Mouse (Mus musculus): ENCODE results near the gene Tuba1a.
"Not testable (repeated sequence)": the region's sequence is repeated elsewhere in the genome, so short reads cannot be mapped to it uniquely, and the experiment has no call there.

Tuba1a gene

DNA sequence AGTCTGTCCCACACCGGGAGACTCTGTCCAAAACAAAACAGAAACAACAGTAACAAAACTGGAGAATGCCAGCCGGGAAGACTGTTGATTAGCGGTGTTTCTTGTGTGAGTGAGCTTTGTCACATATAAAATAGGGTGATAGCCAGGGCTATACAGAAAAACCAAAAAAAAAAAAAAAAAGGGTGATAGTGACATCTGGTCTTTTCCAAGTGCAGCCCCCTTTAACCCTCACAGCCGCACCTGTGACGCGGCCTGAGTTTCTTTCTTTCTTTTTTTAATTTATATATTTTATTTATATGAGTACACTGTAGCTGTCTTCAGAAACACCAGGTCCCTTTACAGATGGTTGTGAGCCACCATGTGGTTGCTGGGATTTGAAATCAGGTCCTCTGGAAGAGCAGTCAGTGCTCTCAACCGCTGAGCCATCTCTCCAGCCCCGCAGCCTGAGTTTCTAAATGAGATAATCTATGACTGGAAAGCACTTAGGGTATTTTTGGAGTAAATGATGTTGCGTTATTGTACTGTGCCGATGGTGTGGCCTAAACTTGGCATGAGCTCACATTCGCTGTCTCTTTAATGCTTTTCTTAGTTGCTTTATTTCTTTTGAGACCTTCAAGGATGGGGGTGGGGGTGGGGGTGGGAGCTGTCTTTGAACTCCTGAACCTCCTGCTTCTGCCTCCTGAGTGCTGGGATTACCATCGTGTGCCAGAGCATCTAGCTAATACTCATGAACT is 32.6 kb upstream of the Tuba1a start:
- in situ Hi-C loops (cut with MboI, MseI), result no loop called here

DNA sequence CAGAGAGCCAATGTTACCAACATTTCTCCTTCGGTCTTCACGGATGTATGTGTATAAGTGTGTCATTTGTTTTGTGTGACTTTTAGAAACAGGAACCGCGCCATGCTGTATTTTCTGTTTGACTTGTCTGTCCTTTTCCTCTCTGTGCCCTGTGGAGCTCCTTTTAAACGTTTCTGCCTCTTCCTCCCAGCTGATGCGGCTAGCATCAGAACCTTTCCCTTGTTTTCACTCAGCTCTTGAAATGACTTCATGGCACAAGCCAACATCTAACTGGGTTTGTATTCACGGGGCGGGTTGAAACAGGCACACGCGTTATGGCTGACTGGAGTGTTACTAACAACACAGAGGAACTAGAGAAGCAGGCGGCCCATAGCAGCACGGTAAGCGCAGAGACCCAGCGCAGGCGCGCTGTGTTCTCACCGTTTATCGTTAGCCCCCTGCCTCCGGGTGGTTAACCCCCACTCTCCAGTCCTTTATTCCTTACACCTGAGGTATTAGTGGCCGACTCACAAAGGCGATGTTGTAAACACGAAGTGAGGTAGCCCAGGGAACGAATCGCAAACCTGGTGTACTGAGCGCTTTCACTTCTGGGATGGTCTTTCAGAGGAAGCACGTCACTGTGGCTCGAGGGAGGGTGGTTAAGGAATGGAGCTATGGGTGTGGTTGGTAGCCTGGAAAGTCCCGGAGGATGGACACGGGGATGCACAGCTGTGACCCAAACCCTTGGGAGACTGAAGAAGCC is 31.9 kb upstream of the Tuba1a start:
- in situ Hi-C loops (cut with MboI, MseI), result no loop called here

DNA sequence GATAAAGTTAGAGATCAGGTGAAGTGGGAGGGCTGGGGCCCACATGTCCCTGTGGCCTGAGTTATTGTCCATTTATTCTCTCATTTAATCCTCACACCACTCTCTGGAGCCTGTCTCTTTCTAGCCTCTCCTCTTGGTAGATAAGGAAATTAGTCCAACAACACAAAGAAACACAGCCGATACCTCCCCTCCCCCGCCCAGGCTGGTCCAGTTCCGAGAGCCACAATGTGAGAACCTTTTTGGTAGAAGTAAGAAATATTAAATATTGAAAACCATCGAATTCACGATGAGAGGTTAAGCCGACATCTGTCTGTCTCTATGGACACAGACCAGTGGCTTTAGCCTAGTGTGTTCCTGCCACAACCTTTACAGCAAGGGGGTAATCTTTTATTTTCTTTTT is 31.2 kb upstream of the Tuba1a start:
- in situ Hi-C loops (cut with MboI, MseI), result loop anchor here (5.0 kb wide), 1 partner anchor 42 kb away; no protein-coding TSS in a partner anchor

DNA sequence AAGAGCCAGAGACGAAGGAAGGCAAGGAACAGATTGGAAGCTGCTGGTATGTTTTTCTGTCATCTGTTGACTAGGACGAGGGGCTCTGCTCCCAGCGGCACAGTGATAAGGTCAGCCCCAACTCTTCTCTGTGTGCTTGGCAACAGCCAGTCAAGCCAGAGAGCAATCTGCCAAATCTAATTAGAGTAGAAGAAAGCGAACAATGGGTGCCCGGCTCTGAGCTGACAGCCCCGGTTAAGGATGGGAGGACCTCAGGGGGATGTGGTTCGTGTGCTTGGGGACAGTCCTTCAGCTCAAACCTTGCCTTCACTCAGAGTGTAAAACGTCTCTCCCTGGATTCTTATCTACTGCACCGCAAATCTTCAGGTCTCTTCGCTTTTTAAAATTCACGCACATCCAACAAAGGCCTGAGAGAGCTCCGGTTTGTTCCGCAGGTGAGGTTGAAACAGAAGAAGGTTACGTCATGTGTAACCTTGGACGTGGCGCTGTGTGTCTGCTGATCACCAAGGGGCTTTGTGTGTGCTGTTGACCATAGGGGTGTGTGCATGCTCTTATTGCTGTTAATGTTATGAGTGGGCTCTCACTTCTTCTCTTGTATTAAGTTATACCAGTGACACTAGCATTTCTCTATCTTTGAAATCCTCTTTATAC is 30.1 kb upstream of the Tuba1a start:
- in situ Hi-C loops (cut with MboI, MseI), result loop anchor here (5.0 kb wide), 1 partner anchor 41 kb away; no protein-coding TSS in a partner anchor

DNA sequence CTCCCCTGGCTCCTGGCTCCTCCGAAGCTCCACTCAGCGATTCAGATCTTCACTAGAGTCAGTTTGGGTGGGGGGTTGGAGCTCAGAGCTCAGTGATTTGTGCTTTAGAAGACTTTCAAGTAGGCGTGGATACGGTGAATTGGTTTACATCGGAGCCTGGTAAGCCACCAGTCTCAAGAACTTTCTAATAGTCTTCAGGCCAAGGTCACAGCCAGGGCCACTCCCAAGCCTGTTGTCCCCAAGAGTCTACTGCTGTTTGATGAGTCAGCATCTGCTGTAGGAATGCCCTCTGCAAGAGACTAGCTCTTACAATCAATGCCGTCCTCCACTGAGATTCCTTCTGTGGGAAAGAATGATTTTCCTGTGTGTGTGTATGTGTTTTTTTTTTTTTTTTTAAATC is 28.6 kb upstream of the Tuba1a start:
- in situ Hi-C loops (cut with MboI, MseI), result loop anchor here (5.0 kb wide), 1 partner anchor 40 kb away; no protein-coding TSS in a partner anchor

DNA sequence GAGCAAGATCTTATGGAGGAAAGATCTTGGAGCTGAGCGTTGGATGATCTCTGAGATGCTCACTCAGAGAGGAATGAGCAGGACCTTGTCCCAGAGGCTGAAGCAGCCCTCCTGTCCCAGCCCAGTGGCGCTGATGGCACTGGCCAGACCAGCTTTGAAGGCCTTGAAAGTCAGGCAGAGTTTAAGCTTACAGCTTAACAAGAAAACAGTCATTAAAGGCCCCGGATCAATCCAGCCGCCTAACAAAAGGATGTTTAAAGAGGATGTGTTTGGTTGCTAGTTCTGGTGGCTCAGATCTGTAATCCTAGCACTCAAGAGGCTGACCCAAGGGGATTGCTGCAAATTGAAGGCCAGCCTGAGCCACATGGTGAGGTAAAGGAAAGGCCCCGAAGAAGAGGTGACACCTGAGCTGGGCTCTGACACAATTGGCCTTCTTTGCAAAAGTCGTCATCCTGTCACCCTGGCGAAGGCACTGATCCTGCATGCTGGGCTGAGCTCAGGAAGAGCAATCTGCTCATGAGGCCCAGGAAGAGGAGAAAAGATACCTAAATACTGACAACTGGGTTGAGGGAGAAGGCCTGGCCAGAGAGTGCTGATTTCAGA is 26.6 kb upstream of the Tuba1a start:
- in situ Hi-C loops (cut with MboI, MseI), result loop anchor here (5.0 kb wide), 1 partner anchor 38 kb away; no protein-coding TSS in a partner anchor

DNA sequence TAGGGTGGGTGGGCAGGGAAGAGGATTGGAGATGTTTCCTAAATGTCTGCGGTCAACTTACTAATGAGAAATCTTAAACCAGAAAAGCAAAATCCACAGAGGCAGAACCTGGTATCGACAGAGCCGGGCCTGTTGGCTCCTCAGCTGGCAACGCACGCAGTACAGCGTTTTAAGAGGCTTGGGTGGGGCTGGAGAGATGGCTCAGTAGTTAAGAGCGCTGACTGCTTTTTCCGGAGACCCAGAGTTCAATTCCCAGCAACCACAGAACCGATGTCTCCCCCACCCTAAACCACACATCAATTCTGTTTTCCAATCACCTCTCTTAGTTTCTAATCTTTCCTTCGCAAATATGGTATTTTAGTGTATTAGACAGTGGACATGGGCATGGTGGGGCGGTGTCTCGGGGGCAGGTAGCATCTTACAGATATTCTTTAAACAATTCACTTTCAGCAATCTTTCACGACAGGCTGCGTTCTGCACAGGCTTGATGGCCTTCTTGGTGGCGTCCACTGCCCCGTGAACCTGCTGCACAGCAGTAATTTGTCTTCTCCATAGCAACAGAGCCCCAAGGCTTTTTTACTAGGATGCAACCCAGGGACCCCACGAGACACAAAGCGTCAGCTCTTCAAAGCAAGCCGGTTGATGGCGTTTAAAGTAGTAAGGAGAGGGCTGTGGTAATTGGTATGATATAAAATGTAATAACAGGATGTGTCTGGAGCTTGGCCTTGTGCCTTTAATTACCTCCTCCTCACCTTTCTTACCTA is 25.1 kb upstream of the Tuba1a start:
- in situ Hi-C loops (cut with MboI, MseI), result no loop called here

DNA sequence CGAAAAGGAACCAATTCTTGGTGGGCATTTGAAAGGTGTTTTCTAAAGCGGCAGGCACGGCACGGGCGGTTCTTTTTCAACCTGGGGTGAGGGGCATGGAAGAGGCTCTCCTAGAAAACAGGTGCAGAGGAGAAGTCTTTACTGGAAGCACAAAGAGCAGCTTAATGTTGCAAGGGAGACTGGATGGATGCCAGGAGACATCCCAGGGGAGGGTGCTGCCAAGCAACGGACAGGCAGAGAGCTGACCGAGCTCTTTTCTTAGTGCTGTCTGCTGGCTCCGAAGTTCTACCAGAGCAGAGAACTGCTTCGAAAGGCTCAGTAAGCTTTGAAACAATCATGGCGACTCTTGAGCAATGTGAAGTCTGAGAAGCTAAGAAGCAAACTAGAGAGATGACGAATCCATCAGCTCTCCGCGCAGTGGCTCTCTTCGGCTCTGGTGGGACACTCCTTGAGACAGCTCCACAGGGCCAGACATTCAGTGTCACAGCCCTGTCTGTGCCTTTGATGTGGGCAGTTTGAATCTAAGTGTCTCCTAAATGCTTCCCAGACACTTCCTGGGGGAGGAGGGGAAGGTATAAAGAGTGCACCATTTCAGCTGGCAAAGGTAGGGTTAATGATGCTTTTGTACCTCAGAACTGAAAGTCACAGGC is 24.4 kb upstream of the Tuba1a start:
- in situ Hi-C loops (cut with MboI, MseI), result no loop called here

DNA sequence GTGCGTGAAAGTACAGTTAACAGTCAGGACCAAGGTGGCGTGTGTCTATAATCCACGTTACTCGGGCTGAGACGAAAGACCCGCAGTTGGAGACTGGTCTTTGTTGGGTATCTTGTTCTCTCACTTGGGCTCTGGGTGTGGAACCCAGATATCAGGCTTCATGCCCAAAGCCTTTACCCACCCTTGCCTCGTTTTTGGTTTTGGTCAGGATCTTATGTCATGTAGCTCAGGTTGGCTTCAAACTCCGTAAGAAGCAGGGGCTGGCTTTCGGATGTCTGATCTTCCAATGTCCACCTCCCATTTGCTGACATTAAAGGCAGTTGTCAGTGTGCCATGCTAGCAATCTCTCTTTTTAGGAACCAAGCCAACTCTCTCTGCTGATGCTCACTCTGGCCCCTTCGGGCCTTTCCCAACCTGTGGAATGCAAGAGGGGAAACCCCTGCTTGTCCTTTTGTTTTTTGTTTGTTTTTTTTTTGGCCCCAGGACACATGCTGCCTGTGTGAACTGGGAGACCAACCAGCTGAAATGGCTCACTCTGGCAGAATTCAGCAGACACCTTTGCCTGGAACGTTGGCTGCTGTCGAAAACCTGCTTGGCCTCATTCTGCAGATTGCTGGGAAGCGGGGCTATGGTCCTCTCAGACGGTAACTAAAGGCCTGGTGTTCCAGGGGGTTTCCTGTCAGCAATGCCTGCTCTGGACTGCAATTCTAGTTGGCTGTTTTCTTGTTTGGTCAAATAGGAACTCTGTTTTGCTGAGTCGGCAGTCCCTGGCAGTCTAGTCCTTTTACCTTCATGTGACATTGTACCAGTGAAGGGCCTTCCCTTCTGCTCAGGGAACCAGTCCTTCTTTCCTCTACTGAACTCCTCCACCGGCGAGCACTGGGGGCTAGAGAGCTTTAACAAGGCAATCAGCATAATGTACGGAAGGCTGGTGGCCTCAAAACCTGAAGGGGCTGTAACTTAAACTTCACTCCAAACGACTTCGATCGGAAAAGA is 23.6 kb upstream of the Tuba1a start:
- in situ Hi-C loops (cut with MboI, MseI), result no loop called here

DNA sequence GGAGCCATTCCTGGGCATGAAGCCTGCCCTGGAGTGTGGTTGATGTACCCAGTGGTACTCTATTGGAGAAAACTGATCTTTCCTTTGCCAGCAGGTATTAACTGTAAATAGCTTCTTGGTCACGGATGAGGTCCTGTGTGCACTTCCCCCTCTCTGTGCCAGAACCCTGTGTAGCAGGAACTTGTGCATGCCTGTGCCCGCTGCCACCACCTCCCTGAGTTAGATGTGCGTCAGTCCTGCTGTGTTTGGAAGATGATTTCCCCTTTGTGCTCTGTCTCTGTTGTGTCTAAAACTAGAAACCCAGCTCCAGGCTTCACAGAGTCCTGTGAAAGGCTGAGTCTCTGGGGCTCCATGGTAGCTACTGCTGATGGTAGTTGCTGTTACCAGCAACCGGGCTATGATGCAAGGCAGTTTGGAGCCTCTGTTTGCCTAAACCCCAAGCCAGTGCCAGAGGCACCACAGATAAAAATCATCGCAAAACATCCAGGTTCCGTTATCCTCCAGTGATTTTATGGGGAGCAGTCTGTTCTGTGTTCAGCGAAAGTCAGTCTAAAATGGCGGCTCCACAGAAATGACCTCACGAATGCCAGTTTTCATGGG is 19.6 kb upstream of the Tuba1a start:
- in situ Hi-C loops (cut with MboI, MseI), result no loop called here

DNA sequence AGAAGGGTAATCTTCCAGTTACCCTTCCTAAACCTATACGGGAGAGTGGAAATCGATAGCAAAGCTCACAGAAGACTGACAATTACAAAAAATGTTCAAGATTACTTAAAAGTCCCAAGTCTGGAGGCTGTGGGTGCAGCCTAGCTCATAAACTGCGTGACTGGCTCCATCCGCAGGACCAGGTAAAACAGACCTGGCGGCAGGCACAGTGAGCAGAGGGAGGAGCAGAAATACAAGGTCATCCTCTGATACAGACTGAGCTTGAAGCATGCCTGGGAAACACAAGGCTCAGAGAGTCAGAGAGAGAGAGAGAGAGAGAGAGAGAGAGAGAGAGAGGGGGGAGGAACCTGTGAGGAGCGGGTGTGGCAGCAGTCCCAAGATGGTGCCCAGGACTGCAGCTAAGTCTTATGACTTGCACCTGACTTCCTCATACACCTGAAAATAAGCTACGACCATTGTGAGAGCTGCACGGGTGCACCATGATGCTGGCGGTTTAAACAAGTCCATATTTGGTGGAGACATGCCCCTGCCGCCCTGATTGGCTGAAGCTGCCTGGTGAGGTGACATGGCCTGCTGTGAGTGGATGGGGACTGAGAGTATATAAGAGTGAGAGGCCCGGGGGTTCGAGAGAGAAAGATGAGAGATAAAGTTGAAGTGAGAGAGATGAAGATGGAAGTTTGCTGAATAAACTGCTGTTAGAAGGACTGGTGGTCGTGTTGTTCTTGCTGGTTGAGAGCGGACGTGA is 18.2 kb upstream of the Tuba1a start:
- in situ Hi-C loops (cut with MboI, MseI), result not testable (repeated sequence)

DNA sequence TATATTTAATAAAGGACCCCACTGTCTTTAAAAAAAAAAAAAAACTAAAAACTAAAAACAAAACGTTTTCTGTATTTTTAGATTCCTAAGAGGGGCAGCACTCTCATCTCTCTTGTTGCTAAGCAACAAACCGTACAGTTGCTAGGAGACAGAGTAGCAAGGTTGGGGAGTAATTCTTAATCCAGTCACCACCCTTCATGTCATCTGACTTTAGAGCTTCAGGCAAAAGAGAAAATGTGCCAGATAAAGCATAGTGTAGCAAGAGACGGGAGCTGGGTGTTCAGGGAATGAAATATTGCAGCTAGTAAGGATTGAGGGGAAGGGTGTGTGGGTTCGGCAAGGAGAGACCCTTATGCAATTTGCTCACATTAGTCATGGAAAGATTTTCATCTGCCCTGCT is 17.6 kb upstream of the Tuba1a start:
- in situ Hi-C loops (cut with MboI, MseI), result no loop called here

DNA sequence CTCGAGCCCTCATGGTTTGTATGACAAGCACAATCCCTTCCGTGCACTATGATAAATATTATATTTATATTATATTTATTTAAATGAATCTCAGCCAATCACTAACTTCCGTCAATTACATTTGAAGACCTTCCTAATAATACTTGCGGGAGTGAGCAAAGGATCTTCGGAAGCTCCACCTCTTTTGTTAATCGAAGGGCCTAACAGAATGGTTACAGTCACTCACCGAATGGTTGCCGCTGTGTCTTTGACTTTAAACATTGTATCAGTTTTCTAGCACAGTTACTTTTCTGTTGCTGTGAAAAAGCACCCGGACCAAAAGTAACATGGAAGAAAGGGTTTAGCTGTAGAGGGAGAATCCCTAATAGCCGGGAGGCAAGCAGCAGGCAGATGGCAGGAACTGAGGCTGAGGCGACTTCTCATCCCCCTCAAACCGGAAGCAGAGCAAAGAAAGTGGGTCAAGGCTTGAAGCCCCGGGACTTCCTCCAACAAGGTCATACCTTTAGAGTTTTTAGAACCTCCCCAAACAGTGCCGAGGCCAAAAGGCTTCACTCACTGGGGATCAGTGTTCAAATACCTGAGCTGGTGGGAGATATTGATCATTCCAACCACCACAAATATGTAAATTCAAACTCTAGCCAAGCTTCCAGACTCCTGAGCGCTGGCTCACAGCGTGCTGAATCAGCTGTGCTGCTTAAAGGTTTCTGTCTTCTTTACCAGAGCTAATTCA is 16.0 kb upstream of the Tuba1a start:
- in situ Hi-C loops (cut with MboI, MseI), result no loop called here

DNA sequence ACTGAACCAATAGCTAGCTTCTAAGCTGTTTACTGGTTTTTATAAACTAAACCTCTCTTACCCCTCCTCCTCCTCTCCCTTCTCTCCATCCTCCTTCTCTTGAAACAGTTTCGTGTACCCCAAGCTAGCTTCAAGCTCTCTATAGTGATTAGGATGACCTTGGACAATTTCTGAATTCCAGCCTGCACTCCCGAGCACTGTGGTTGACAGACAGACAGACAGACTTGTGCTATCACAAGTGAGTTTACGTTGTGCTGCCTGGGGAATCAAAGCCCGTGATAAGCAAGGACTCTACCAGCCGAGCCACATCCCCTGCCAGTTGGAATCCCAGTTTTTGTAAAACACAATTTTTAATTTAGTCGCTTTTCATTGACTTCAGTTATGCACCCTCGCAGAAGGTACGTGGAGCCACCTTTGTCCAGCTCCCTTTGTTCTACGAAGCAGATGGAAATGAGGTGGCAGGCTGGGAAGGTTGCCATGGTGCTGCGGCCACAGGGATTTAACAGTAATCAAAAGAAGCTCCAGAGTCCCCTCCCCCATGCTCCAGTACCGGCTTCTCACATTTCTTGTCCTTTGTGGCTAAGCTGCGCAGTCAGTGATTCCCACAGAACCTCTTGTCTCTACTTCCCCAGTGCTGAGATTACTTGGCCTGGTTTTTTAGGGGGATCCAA is 15.3 kb upstream of the Tuba1a start:
- in situ Hi-C loops (cut with MboI, MseI), result no loop called here

DNA sequence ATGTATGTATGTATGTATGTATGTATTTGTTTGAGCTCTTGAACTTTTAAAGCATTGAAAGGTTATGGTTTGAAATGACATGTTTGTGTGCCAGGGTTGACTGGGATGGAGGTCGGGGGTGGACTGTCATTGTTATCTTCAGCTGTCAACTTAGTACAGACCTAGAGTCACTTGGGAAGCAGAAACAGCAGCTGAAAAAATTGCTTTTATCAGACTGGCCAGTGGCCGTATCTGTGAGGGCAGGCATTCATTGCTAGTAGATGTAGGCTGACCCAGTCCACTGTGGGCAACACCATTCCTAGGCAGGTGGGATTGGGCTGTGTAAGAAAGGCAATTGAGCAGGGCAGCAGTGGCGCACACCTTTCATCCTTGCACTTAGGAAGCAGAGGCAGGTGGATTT is 6.0 kb upstream of the Tuba1a start:
- in situ Hi-C loops (cut with MboI, MseI), result no loop called here

DNA sequence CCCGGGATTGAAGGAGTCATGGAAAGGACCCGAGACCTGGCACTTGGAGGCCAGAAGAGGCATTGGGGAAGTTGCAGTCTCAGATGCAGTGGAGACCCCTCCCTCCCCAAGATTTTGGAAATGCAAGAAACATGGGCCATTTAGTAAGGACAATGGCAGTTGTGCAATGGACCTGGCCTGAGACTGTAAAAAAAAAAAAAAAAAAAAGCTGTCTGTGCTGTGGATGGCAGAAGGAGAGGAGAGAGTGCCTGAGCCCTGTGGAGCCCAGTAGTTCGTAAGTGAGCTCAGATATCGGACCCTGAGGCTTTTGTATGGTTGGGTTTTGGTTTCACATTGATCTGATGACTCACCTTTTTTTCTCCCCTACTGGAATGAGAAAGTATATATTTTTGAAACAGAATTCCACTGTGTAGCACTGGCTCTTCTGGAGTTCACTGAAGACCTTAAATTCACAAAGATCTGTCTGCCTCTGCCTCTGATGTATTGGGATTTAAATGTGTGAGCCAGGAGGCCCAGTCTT is 5.5 kb upstream of the Tuba1a start:
- in situ Hi-C loops (cut with MboI, MseI), result no loop called here

DNA sequence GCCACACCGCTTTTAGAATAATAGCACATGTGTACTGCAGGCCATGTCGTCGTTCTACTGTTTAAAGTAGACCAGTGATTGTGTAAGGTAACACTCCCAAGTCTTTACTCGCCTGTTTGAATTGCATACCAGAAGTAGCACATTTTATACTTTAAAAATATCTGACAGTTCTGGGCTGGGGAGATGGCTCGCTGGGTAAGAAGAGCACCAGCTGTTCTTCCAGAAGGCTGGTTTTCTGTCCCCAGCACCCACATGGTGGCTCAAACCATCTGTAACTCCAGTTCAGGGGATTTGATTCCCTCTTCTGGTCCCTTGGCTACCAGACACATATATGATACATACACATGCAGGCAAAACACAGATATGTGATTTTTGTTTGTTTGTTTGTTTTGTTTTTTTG is 4.0 kb upstream of the Tuba1a start:
- in situ Hi-C loops (cut with MboI, MseI), result no loop called here

Data from regulatory T cell (primary cell).